Mouse (Mus musculus) heart, adult 2 months (tissue): ENCODE data around the gene Kcne4. TPM values are rescaled to one million over a fixed set of nuclear protein-coding genes. Genes with fewer than 3 reads are reported as not detected.
A peak's percentile ranks its signal among the peaks of the same experiment; 100 is the strongest.

Experiments used
- DNase-seq, 2 experiments: peaks; one replicate each; pipeline ENCODE4 v3.0.0; 2021
- H3K27ac ChIP-seq: fragments of 200-600 bp; 2 replicates; pipeline ENCODE4 v1.8.1; 2022
- H3K27me3 ChIP-seq: fragments of 200-500 bp; 2 replicates; pipeline ENCODE4 v1.6.1; 2012; ENCODE audit warnings: mild to moderate bottlenecking, low read length, inconsistent platforms, mixed read lengths; ENCODE audit not compliant: control insufficient read depth, insufficient read depth
- H3K36me3 ChIP-seq: fragments of 200-500 bp; 2 replicates; pipeline ENCODE4 v1.6.1; 2012; ENCODE audit warnings: low read length, inconsistent platforms; ENCODE audit not compliant: control insufficient read depth, insufficient read depth
- H3K4me1 ChIP-seq: fragments of 200-500 bp; 2 replicates; pipeline ENCODE4 v1.6.1; 2011; ENCODE audit warnings: low read length; ENCODE audit not compliant: control insufficient read depth, insufficient read depth
- H3K4me3 ChIP-seq: fragments of 200-600 bp; 2 replicates; pipeline ENCODE4 v1.8.1; 2022
- H3K79me2 ChIP-seq: fragments of 200-500 bp; replicated peaks from 2 replicates; pipeline ENCODE4 v1.6.1; 2012; ENCODE audit warnings: mild to moderate bottlenecking, inconsistent platforms, low read length, moderate library complexity, mixed read lengths; ENCODE audit not compliant: control insufficient read depth, insufficient read depth
- H3K9ac ChIP-seq: fragments of 200-500 bp; 2 replicates; pipeline ENCODE4 v1.6.1; 2012; ENCODE audit warnings: low read depth, mild to moderate bottlenecking, control low read depth, inconsistent platforms, low read length, mixed read lengths
- CTCF ChIP-seq: fragments of 200-600 bp; IDR thresholded peaks from 2 replicates; pipeline ENCODE4 v1.8.1; 2022; ENCODE audit warnings: antibody characterized with exemption, mild to moderate bottlenecking, moderate library complexity
- EP300 ChIP-seq: fragments of 200-500 bp; IDR thresholded peaks from 2 replicates; pipeline ENCODE4 v1.6.1; 2011; ENCODE audit warnings: low read depth, low read length, control low read depth; ENCODE audit not compliant: insufficient read depth
- POLR2A ChIP-seq: fragments of 200-500 bp; IDR thresholded peaks from 2 replicates; pipeline ENCODE4 v1.6.1; 2011; ENCODE audit warnings: mild to moderate bottlenecking, low read depth, low read length, control low read depth; ENCODE audit not compliant: insufficient read depth
- WGBS: fragments of 180-500 bp; shearing (Covaris S2); methylation state at CpG from one replicate; pipeline ENCODE4 v1.1.7; 2018; 5-methylcytosine and 5-hydroxymethylcytosine counted together
- intact Hi-C: fragments of 180-260 bp; cut with DNase I; formaldehyde crosslinking; loops from one replicate; pipeline ENCODE4 v1.15.1; 2025
- polyA plus RNA-seq: library from polyadenylated mRNA; depleted of rRNA; stranded (reverse); fragments of >200 nt; gene quantifications from 2 replicates; pipeline ENCODE4 v1.2.3, GENCODE M21; 2012
- total RNA-seq, 2 experiments: library from RNA; stranded (reverse); gene quantifications; 2 replicates each; pipeline ENCODE4 v1.2.3; 2021

Gene Kcne4
- total and polyA plus RNA-seq, 3 experiments: 1.1 to 2.7 (median 1.7) TPM

DNA sequence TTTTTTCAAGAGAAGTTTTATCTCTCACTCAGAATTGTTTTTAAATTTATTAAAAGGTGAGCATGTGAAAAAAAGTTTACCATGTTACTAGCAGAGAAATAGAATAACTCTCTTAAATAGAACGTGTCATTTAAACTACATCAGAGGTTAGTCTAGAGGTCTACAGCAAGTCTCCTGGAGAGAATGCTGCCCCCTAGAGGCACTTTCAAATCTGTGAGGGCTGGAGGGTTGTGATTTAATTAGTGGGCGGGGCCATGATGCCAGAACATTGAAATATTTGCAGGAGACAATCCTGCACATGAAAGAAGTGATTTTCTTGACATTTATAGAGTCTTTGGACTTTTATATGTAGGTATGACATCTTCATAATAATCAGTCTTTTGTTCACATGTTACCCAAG lies 29.9 kb downstream of the Kcne4 start:
- H3K4me3 ChIP-seq: no peak overlapping the region
- TF ChIP-seq EP300 (no peak), CTCF (peak; percentile 69)
- intact Hi-C loops: loop anchor here (1.0 kb wide), 1 partner anchor 122 kb away; no protein-coding TSS in a partner anchor
- no peaks in the 10 kb centered on the region for H3K4me1 ChIP-seq
- no peak overlapping the region for H3K9ac ChIP-seq
- no peaks in the 10 kb centered on the region for H3K79me2 ChIP-seq
- H3K27ac ChIP-seq: no peak overlapping the region
- peak; percentile 27 to 33 for DNase-seq
- WGBS: 60% methylated on average over 2 of the region's 2 CpGs
- H3K36me3 ChIP-seq: no peaks in the 10 kb centered on the region
- no peaks in the 10 kb centered on the region for H3K27me3 ChIP-seq

DNA sequence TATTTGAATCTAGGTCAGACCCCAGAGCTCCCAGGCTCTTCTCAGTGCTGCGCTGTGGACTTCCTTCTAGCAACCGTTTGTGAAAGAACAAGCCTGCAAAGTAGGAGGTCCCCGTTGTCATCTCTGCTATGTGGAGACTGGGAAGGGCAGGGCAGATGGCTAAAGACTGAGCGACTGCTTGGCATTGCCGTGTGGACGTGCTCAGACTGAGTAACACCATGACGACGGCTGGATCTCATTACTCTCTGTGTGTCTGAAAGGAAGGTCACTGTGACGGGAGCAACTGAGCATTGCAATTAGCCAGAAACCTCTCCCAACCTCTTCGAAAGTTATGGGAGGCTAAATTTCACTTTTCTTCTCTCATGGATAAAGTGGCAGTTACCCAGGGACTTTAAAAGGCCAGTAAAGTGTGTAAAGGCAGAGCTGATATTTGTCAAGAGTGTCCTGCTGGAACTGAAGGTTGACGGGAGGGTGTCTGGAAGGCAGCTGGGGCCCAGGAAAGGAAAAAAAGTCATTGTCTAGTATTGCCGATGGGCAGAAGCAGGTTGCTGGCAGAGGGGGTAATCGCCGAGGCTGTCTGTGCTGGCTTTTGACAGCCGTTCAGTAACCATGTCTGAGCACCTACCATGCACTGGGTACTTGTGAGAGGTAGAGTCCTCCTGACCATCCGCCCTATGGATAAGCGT lies 36.0 kb downstream of the Kcne4 start:
- Histone ChIP-seq H3K4me1 (no peaks in the 10 kb centered on the region), H3K4me3 (no peak overlapping the region), H3K79me2 (no peaks in the 10 kb centered on the region), H3K27ac (no peak overlapping the region), H3K9ac (no peak overlapping the region), H3K27me3 (no peaks in the 10 kb centered on the region), H3K36me3 (no peaks in the 10 kb centered on the region)
- intact Hi-C loops: no loop called here
- no peak for DNase-seq
- WGBS: 59% methylated on average over 17 of the region's 17 CpGs
- no peak for TF ChIP-seq CTCF
- TF ChIP-seq POLR2A: no peak
- TF ChIP-seq EP300: no peak

DNA sequence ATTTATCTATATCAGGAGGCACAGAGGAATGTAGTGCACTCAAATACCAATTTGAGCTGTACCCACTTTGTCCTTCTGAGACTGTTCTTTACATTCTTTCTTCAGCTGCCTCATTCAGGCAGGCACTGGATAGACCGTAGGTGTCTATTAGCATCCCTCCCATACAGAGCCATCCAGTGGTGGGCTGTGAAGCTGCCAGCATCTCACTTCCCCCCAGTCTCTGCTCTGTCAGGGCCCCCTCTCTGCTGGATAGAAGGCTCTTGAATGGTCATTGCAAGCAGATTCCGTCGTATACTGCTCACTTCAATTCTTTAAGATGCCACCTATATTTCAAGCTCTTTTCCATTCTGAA lies 36.5 kb downstream of the Kcne4 start:
- intact Hi-C loops: no loop called here
- H3K4me3 ChIP-seq: no peak overlapping the region
- no peak overlapping the region for H3K27ac ChIP-seq
- WGBS: 97% methylated on average over 3 of the region's 3 CpGs
- H3K9ac ChIP-seq: no peak overlapping the region
- H3K36me3 ChIP-seq: no peaks in the 10 kb centered on the region
- no peak for DNase-seq
- TF ChIP-seq POLR2A (no peak), EP300 (no peak), CTCF (no peak)
- no peaks in the 10 kb centered on the region for H3K27me3 ChIP-seq
- H3K4me1 ChIP-seq: no peaks in the 10 kb centered on the region
- H3K79me2 ChIP-seq: no peaks in the 10 kb centered on the region

DNA sequence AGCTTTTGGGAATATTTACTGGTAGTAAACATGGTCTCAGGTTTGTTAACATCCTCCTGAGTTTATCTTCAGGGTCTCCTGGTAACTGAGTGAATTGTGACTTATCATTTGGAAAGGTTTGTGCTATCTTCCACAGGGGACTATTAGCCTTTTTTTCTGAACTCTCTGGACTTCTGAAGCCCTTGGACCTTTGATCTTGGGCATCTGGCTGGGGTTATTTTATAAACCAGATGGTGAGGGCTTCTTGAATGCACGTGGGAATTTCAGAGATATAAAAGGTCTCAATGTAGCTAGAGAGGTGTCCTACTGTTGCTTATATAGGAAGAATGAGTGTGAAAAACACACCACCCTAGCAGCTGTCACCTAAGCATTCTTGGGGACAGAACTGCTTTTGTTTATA lies 37.7 kb downstream of the Kcne4 start:
- Histone ChIP-seq H3K36me3 (no peaks in the 10 kb centered on the region), H3K79me2 (no peaks in the 10 kb centered on the region), H3K27ac (no peak overlapping the region), H3K4me1 (no peaks in the 10 kb centered on the region; the same call in 1 of the 2 replicates), H3K4me3 (no peak overlapping the region), H3K9ac (no peak overlapping the region), H3K27me3 (no peaks in the 10 kb centered on the region)
- no peak for DNase-seq
- intact Hi-C loops: no loop called here
- TF ChIP-seq CTCF (no peak), POLR2A (no peak), EP300 (no peak)
- WGBS: 53% methylated on average over 1 of the region's 1 CpGs

DNA sequence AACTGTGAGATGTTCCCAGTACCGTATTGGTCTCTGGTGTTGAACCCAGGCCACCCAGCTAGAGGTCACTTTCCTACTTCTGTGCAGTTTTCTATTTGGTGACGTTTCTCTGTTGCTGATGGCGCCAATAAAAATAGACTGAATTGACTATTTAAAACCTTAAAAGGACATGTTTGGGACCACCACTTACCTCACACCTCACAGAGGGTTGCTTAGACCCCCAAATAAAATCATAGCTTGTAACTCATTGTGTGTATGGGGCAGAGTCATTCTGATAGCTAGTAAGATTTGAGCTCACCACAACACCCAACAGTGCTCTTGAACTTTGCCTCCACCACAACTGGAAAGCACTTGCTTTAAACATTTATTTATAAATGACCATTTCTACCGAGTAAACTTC lies 43.0 kb downstream of the Kcne4 start:
- TF ChIP-seq CTCF (no peak), EP300 (no peak), POLR2A (no peak)
- Histone ChIP-seq H3K4me1 (peaks cover 18% of the 10 kb centered on the region), H3K27ac (peak overlapping the region; percentile 34), H3K79me2 (no peaks in the 10 kb centered on the region), H3K36me3 (peaks cover 1% of the 10 kb centered on the region; the same call in 1 of the 2 replicates), H3K27me3 (no peaks in the 10 kb centered on the region), H3K9ac (no peak overlapping the region), H3K4me3 (no peak overlapping the region)
- WGBS: 63% methylated on average over 4 of the region's 4 CpGs
- no peak for DNase-seq
- intact Hi-C loops: no loop called here

DNA sequence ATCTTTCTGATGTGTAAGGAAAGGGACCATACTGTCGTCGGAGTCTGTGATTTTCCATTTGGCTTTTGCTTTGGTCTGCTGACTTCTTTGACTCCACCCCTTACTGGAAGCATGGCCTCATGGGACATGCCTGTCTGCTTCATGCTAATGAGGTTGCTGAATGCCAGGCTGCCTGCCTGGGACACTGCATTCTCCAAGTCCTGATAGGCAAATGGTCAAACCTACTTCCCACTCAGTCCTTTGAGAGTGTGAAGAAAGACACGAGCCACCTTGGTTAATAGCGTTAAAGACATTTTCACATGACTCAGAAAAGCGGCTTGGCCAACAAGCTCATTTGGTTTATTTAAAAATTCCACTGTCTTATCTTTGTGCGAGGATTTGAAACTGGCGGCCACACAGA lies 43.5 kb downstream of the Kcne4 start:
- WGBS: 43% methylated on average over 7 of the region's 7 CpGs
- intact Hi-C loops: loop anchor here (5.0 kb wide), 1 partner anchor 38 kb away; no protein-coding TSS in a partner anchor
- Histone ChIP-seq H3K4me3 (no peak overlapping the region), H3K79me2 (no peaks in the 10 kb centered on the region), H3K27me3 (no peaks in the 10 kb centered on the region), H3K4me1 (peaks cover 18% of the 10 kb centered on the region), H3K36me3 (peaks cover 3% of the 10 kb centered on the region), H3K9ac (no peak overlapping the region), H3K27ac (peak overlapping the region; percentile 34)
- TF ChIP-seq POLR2A (0 out of 2 replicates have a peak, but pooled peaks have one; percentile 27), EP300 (peak; percentile 86), CTCF (no peak)
- DNase-seq: peak; percentile 53 to 79
